Mouse (Mus musculus) gastrocnemius, postnatal 36 days (tissue): ENCODE measurements around the gene Hoxa3. TPM values are rescaled to one million over a fixed set of nuclear protein-coding genes. Genes with fewer than 3 reads are reported as not detected.

Experiments
- DNase-seq, 2 experiments: peaks; one replicate each; pipeline ENCODE4 v3.0.0; 2022
- intact Hi-C: fragments of 180-260 bp; cut with DNase I; formaldehyde crosslinking; loops from one replicate; pipeline ENCODE4 v1.15.1; 2025
- total RNA-seq, 2 experiments: library from RNA; stranded (reverse); gene quantifications; 2 replicates each; pipeline ENCODE4 v1.2.3; 2021

Gene Hoxa3
- total RNA-seq, 2 experiments from 2014 or later: 1.9 to 2.2 TPM

DNA sequence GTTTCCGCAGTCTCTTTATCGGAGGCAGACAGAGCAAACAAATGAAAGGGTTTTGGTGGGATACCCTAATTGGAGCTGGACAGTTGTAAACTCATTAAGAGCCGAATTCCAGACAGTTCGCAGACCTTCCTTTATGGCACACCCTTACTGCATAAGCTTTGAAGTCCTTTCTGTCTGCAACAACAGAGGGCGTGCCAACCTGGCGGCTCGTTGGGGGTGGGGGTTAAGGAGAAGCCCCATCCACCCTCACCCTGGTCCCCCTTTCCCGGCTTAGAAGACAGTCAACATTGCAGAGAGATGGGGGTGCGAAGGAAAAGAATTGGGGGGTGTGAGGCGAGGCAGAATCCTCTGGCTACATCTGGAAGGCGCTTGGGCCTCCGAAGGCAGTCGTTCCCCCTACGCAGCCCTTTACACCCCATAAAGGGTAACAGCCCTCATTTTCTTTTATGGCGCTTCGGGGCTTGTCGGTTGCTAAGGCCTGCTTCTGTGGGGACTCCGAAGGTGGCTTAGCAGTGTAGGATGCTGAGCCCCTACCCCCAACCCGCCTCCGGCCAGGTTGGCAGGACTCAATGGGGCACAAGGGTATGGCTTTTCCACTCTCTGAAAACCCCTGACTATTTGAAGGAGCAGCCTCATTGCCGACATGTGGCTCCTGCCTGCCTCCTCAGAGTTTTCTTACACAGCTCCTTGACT is 9.0 kb upstream of the Hoxa3 start:
- intact Hi-C loops: loop anchor here (2.0 to 10.0 kb wide), 4 partner anchors 350 to 1417 kb away; partner anchors contain the start of gene Hnrnpa2b1
- peak in 1 of 2 experiments; percentile 33 for DNase-seq

DNA sequence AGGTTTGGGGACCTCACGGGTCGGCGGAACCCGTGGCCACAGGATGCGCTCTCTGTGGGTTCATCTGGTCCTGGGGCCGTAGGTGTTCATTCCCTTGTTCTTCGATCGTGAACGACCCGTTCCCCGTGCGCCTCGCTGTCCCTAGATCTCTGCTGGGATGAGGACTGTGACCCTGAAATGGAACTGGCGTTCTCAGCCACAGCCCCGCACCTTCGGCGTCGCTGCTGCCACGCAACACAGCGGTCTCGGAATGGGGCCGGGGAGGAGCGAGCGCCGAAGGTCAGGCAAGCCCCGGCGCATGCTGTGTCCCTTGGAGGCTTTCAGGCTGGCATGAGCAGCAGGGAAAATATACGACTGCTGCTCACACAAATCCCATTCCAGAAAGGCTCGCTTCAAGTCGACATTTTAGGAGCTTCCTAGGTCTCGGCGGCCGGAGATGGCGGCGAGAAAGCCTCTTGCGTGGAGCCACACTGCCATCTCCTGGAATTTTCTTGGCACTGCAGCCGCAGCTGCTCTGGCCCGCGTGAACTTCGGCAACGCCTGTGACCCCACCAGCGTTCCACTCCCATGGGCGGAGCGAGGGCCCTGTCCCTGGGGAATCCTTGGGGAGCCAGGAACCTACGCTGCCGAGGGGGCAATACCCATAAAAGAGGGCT is 8.3 kb upstream of the Hoxa3 start, which contains the start of gene Hoxa7:
Gene Hoxa7 (minus strand): TSS at position 518 of the 656 bp plus-strand sequence.
- peak; percentile 86 to 92 for DNase-seq
- intact Hi-C loops: loop anchor here (5.0 to 10.0 kb wide), 3 partner anchors 349 to 1417 kb away; partner anchors contain the start of gene Hnrnpa2b1

DNA sequence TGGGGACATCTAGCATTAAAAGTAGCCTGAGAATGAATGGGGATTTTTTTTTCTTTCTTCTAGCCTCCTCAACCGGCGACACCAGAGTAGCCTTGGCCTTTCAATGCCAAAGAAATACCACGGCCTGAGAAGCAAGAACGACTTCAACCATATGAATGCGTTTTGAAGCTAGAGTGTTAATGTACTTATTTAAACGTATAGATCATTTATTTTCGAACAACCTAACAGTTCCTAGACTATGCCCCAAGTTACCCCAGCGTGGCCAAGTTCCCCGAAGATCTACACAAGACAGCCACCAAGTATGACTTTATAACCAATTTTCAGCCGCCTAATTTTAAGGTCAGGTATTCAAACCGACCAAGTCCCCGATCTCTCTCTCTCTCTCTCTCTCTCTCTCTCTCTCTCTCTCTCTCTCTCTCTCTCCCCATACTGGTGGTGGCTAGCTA is 7.8 kb upstream of the Hoxa3 start:
- intact Hi-C loops: loop anchor here (5.0 to 10.0 kb wide), 3 partner anchors 349 to 1416 kb away; partner anchors contain the start of gene Hnrnpa2b1
- DNase-seq: no peak

DNA sequence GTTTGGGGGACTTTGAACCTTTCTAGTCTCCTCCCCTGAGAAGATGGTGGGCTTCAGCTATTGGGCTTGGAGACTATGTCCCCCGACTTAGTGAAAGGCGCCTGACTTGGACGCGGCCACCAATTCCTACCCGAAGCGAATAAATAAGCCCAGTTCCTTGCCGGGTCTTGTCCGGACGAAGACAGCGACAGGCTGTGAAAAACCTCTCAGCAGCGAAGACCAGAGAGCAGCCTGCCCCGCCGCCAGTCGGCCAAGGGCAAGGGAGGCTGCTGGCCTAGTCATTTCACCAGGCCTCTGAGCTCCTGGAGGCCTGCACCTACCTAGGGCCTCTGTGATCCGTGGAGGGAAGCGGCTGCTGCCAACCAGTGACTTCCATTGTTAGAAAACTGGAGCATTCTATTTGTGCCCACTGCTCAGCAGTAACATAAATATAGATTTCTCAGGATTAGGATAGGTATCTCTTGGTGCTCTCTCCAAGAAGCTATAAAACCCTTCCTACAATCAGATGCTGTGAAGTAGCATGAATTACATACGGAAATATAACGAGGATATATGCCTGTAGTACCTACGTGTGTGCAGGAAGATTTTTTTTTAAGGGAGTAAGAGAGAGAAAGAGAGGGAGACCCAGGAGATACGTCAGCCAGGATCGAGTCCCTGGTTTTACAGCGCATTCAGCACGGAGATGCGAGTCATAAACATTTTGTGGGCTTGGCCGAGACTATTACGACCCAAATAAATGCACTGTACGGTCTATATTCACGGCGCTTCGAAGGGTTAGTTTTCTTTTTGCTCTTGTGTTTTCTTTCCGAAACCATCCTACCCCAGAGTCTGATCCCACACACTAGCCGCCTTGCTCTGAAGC is 7.1 kb upstream of the Hoxa3 start:
- DNase-seq: no peak
- intact Hi-C loops: loop anchor here (5.0 to 10.0 kb wide), 3 partner anchors 348 to 1415 kb away; partner anchors contain the start of gene Hnrnpa2b1

DNA sequence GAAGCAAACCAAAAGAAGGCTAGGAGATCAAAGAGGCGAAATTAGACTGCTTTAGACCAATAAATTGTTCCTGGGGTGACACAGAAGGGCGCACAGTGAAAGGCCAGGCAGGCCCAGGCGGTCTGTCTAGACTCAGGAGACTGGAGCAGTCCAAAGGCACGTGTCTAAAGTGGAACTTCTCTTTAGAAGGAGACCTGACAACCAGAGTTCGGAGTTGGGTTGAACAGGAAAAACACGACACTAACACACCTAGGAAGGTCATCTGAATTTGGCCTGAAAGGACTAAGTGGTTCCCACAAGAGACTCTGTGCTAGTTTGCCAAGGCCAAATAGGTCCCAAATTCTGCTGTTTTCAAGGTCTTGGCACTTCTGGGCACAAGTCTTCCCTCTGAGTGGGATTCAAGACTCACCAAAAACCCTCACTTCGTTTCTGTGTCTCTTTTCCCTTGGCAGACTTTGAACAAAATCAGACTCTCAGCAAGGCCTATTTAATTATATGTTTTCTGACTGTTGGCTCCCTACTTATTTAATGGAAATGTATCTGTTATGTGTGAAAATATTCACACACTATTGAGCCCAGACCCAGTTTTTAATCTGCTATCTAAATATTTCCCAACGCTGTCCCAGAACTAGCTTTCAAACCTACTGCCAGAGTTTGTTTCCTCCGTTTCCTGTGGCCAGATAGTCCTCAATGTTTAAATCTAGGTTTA is 6.3 kb upstream of the Hoxa3 start:
- intact Hi-C loops: loop anchor here (10.0 kb wide), 1 partner anchor 835 kb away; no protein-coding TSS in a partner anchor

DNA sequence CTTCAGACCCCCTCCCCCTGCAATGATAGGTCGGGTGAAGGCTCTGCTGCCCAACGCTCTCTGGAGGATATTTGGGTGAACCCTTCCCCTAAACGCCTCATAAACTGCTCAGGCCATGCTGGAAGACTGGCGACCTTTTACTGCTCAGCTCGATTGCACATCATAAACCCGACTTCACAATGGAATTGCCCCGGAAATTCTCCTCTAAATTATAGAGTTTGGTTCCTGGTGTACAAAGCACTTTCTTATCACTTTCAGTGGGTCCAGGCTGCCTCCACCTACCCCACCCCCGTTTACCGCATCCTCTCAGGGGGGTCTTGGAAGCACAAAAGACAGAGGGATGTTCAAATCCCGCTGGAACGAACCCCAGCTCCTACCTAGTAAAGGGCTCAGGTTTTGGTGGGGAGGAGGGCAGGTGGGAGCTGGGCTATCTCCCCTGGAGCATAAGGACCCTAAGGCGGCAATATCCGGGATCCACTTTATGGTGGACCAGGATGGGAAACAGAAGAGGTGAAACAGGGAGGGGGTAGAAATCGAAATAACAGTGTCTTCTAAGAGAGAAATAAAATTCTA is 5.6 kb upstream of the Hoxa3 start:
- intact Hi-C loops: loop anchor here (10.0 kb wide), 1 partner anchor 834 kb away; no protein-coding TSS in a partner anchor
- no peak for DNase-seq

More for the DNA sequence above, 6.3 kb upstream of the Hoxa3 start:
- no peak for DNase-seq

DNA sequence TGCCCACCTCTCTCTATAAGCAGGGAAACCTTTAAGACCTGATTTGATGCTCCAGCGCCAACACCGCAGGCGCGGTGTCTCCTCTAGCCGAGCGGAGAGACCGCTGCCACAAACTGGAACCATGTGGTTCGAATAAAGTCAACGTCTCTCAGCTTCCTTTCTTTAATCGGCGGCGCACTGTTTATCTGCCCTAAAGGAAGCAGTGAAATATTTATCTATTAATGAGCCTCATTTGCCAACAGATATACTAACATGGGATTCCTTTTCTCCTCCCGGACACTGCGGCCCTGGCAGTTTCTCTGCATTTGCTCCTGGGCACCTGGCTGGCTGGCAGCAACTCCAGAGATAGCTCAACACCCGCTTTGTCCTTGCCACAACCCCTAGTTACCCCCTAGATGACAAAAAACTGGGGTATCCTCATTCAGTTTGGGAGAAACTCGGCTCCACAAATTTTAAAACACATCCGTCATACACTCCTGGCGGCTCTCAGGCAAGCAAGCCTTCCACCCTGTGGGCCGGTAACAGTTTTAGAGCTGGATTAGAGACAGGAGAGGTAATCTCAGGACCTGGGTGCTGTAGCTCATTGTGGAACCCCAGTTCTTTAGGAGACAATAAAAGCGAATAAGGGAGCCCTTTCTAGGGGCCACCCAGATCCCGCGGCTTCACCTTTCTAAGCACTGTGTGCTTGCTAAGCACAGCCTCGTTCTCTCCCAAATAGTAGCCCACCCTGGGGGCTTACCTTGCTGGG is 4.9 kb upstream of the Hoxa3 start:
- intact Hi-C loops: loop anchor here (10.0 kb wide), 1 partner anchor 833 kb away; no protein-coding TSS in a partner anchor

DNA sequence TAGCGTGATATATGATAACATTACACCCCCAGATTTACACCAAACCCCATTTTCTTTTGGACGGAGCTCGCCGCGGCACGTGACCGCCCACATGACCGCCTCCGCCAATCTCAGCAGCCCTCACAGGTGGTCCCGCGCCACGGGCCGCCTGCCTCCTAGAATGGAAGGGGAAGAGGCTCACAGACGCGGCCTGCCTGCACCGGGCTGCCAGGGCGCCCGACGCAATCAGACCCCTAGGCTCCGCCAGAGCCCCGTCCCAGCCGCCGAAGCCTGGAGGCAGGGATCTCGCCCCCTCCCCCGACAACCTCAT is 4.3 kb upstream of the Hoxa3 start:
- peak; percentile 74 to 77 for DNase-seq
- intact Hi-C loops: loop anchor here (10.0 kb wide), 1 partner anchor 833 kb away; no protein-coding TSS in a partner anchor

More for the DNA sequence above, 4.9 kb upstream of the Hoxa3 start:
- DNase-seq: no peak

DNA sequence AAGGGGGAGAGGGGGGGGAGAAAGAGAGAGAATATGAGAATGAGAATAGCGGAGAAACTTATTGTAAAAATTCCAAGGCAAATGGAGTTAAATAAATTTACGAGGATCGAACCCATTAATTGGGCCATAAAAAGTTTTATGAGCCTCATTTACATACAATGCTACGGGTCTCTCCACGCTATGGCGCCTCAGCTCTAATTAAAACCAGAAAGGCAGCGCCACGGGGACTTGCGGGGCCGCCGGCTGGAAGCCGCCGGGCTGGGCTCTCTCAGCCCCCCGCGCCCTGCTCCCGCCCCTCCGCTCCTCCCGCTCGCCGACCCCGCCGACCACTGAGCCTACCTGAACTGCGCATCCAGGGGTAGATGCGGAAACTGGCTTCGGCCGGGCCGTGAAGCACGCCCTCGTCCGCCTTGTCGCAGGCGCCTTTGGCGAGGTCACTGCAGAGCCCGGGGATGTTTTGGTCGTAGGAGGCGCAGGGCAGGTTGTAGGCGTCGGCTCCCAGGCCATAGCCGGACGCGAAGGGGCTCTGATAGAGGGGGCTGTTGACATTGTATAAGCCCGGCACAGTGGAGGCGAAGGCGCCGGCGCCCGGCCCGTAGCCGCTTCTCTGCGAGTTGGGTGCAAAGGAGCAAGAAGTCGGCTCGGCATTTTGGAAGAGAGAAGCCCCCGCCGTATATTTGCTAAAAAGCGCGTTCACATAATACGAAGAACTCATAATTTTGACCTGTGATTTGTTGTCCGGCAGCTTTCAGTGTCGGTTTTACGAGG is 3.7 kb upstream of the Hoxa3 start:
- intact Hi-C loops: loop anchor here (10.0 kb wide), 1 partner anchor 832 kb away; no protein-coding TSS in a partner anchor

DNA sequence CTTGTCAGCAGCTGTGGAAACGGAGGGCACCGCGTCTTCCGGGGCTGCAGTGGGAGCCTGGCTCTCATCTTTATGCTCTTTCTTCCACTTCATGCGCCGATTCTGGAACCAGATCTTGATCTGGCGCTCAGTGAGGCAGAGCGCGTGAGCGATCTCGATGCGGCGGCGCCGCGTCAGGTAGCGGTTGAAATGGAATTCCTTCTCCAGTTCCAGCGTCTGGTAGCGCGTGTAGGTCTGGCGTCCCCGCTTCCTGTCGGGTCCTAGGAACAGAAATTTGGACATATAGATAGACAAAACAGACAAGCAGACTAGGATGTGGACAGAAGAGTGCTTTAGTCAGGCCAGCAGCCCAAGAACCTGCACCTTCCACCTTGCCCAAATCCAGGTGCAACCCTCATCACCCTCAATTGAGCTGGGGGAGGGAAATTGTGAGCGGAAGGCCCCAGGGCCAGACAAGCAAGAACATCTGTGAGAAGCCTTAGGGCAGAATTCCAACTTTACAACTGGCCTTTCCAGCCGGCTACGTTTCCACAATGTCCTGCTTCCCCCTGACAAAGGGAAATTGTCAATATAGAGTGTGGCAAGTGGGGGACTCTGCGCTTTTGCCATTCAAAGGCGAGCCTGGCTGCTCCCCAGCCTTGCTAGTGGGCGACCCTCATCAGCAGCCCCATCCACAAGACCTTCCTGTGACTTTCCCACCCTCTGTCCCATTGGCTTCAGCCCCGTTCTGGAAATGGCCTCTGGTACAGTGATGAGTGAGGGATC is 2.8 kb upstream of the Hoxa3 start:
- no peak for DNase-seq
- intact Hi-C loops: loop anchor here (10.0 kb wide), 1 partner anchor 831 kb away; no protein-coding TSS in a partner anchor

More for the DNA sequence above, 3.7 kb upstream of the Hoxa3 start:
- DNase-seq: peak in 1 of 2 experiments; percentile 47

DNA sequence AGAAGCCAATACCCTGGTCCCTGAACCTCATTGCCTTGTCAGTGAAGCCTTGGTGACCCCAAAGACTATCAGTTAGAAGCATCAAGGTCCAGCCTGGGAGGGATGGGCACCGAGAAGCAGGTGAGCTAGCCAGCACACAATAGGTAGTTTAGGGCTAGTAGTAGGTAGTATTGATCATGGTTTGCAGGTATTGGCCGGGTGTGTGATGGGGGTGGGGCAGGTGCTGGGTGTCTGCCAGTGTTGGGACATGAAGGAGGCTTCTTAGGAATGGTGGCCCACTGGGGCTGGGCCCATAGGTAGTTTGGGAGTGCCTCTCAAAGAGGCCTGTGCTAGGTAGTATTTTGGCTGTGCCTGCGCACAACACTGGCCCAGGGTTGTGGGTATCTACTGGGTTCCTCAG is 1.9 kb upstream of the Hoxa3 start:
- intact Hi-C loops: loop anchor here (10.0 kb wide), 1 partner anchor 830 kb away; no protein-coding TSS in a partner anchor
- DNase-seq: no peak

DNA sequence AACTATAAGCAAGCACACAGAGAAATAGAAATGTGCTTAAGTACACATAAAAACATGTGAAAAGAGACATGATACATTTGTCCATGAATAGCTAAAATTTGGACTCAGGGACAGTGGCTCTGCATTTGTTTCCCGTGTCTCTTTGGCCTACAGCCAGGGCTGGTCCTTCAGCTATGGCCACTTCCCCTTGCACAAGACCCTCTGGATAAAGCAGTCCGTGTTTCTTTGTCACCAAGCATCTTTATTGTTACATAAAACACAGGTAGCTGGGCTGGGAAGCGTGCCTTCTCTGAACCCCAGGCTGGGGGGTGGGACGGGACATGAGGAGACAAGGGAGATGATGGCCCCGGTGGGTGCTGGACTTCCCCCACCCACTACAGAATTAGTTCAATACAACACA is 1.1 kb upstream of the Hoxa3 start:
- intact Hi-C loops: loop anchor here (10.0 kb wide), 1 partner anchor 829 kb away; no protein-coding TSS in a partner anchor
- no peak for DNase-seq

DNA sequence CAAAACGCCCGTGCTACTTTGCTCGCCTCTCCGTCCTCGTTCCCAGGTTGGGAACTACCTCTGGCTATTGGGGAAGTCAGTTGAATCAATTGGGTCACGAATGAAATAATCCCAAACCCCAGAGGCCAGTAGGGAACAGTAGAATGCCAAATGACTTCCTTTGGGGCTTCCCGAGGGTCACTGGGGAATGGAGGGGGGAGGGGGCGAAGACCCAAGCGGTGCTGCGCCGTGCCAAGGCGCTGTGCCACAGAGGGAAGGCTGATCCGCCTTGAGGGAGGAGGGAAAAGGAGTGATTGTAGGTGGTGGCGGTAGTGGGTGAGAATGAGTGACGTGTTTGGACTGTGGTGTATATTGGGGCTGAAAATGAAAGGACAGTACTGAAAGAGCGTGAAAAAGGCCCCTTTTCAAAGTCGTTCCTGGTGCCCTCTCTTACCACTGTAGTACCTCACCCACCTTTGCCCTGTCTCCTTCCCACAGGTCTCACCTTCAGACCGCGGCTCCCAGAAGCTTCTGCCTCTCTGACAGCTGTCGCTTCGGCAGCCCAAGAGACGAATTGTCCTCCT is 499 bp downstream of the Hoxa3 start:
- intact Hi-C loops: loop anchor here (10.0 kb wide), 1 partner anchor 828 kb away; no protein-coding TSS in a partner anchor
- peak in 1 of 2 experiments; percentile 41 for DNase-seq

DNA sequence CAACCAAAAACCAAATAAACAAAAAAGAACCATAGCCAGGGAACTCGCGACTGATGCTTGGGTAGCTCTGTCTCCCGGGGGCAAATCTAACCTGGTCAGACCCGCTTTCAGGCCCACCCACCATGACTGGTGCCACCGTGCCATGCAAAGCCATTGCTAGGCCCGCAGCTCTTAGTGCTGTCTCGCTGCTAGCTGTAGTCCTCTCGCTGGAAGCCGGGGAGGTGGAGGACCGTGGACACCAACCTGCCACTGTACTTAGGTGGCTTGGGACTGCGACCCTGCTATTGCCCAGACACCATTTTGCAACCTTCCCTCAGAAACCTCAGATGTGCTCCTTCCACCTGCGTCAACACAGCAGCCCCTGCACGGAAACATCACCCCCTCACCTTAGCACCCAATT is 1.2 kb downstream of the Hoxa3 start:
- intact Hi-C loops: loop anchor here (10.0 kb wide), 1 partner anchor 827 kb away; no protein-coding TSS in a partner anchor
- peak in 1 of 2 experiments; percentile 32 for DNase-seq

DNA sequence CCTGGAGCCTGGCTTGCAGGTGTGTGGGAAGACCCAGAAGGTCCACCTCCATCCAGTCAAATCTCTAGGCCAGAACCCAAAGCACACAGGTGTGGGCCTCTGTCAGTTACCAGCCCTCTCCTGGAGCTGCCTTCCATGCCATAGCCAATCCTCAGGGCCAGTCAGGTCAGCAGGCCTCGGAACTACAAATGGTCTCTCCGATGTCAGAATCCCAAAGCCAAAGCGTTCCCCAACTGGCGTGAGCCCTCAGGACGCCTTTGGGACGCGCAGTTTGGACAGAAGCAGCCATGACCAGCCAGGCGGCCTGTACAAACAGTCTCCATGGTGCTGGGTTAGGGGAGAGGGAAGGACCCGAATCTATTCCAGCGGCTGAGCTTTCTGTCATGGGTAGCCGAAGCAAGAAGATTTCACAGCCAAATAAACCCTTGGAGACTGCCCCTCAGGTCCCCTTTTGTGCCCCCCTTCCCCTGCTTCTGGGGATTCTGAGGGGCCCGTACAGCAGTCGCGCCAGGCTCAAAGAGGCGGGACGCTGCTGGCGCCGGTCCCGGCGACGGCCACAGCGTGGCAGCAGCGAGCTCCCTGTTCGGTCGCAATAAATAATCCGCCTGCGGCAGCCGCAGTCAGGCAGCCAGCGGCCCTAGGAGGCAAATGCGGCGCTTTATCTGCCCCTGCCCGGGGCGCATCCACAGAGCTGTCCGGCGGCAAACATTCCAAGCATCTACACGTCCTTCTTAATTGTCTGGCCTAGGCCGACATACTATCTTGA is 1.8 kb downstream of the Hoxa3 start:
- peak; percentile 63 to 73 for DNase-seq
- intact Hi-C loops: loop anchor here (10.0 kb wide), 1 partner anchor 827 kb away; no protein-coding TSS in a partner anchor

DNA sequence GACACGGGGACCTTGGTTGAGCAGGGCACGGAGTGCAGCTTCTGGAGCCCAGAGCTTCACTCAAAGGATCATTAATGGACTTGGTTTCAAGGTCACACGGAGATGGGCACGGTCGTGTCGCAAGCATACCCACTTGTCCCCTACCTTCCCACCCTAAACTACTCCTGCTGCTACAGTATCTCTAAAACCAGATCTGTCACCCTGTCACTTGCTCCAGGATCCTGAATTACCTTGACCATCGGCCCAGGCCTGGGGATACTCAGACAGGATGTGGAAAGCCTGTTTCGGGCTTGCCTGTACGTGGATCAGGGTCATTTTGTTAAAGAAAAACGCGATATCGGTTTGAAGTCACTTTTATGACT is 3.5 kb downstream of the Hoxa3 start:
- intact Hi-C loops: loop anchor here (5.0 to 10.0 kb wide), 3 partner anchors 47 to 825 kb away; partner anchors contain the start of gene Hoxa2
- DNase-seq: no peak
